Mouse (Mus musculus): Measurements from ENCODE around the gene Gper1. TPM values are rescaled to one million over a fixed set of nuclear protein-coding genes. Genes with fewer than 3 reads are reported as not detected.
A peak's percentile ranks its signal among the peaks of the same experiment; 100 is the strongest.

Gper1 gene
- polyA plus RNA-seq, 1 experiment, result 2.1 TPM

DNA sequence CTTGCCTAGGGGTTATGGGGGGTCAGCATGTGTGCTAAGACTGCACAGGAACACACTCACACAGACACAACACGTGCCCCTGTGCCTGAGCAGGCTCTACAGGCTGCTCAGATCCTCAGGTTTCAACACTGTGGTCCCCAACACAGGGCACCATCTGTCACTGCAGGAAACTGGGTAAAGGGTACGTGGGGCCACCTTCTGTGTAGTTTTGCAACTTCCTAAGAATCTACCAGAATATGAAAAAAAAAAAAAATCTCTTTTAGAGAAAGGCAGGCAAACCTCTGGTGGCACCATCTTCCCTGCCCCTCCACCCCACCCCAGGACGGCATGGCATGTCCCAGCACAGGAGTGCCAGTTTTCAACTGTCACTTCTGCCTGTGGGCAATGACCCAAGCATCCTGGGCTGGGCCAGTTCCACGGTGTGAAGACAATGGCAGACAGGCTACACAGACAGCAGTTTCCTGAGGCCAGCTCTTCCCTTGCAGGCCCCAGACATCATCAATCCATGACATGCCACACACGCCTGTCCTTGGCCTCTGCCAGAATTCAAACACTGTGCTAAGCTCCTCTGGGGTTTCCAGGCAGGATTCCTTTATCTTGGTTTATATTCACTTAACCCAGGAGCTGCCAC, 26.3 kb downstream of the Gper1 start:
- H3K27ac ChIP-seq (ENCODE audit: control insufficient read depth, insufficient read depth, low read length), result peak overlapping the region; percentile 64

GRCm38 (mm10) chr5:139449926-139450325, 27.0 kb downstream of the Gper1 start:
- TF ChIP-seq CTCF (IDR thresholded peaks at IDR 0.05; ENCODE audit: borderline replicate concordance, control insufficient read depth, extremely low read depth, insufficient read depth, low read length, poor library complexity), result no peak
- TF ChIP-seq POLR2A (IDR thresholded peaks at IDR 0.05; ENCODE audit: control insufficient read depth, extremely low read depth, insufficient read depth, low read length, poor library complexity), result no peak
- Histone ChIP-seq H3K27me3 (ENCODE audit: control insufficient read depth, insufficient read depth, low read length) (no peaks in the 10 kb centered on the region), H3K27ac (ENCODE audit: control insufficient read depth, insufficient read depth, low read length) (peak overlapping the region; percentile 64; the same call in 1 of the 2 replicates), H3K4me3 (ENCODE audit: control insufficient read depth, insufficient read depth, low read length) (no peak overlapping the region), H3K4me1 (replicated peaks; ENCODE audit: control insufficient read depth, insufficient read depth, low read length) (peaks cover 22% of the 10 kb centered on the region), H3K36me3 (ENCODE audit: control insufficient read depth, insufficient read depth, low read length) (no peaks in the 10 kb centered on the region)
- 41% methylated on average over 4 of the region's 4 CpGs for WGBS
- no peak for DNase-seq

More for the DNA sequence above, 26.3 kb downstream of the Gper1 start:
- H3K27me3 ChIP-seq (ENCODE audit: control insufficient read depth, insufficient read depth, low read length), result no peaks in the 10 kb centered on the region
- H3K4me3 ChIP-seq (ENCODE audit: control insufficient read depth, insufficient read depth, low read length), result no peak overlapping the region
- peaks cover 22% of the 10 kb centered on the region for H3K4me1 ChIP-seq (replicated peaks; ENCODE audit: control insufficient read depth, insufficient read depth, low read length)
- TF ChIP-seq POLR2A (IDR thresholded peaks at IDR 0.05; ENCODE audit: control insufficient read depth, extremely low read depth, insufficient read depth, low read length, poor library complexity) (no peak), CTCF (IDR thresholded peaks at IDR 0.05; ENCODE audit: borderline replicate concordance, control insufficient read depth, extremely low read depth, insufficient read depth, low read length, poor library complexity) (no peak)
- 16% methylated on average over 5 of the region's 5 CpGs for WGBS
- H3K36me3 ChIP-seq (ENCODE audit: control insufficient read depth, insufficient read depth, low read length), result no peaks in the 10 kb centered on the region
- peak; percentile 34 for DNase-seq

DNA sequence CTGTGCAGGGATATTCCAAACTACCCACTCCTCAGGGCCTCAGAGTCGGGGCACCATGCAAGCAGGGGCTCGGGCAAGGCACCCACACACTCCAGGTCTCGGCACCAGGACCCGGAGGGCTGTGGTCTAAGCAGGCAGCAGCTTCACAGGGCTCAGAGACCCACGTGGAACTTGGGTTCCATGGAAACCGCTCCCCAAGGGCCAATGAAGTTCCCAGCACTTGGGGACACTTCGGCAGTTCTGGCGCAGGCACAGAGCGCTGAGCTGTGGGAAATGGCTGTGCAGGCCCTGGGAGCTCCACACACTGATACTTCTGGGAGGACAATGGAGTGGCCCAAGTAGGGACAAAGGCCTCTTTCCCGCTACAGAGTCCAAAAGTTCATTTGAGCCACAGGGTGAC, 30.1 kb downstream of the Gper1 start:
- no peak overlapping the region for H3K27ac ChIP-seq (ENCODE audit: control insufficient read depth, insufficient read depth, low read length)
- H3K27me3 ChIP-seq (ENCODE audit: control insufficient read depth, insufficient read depth, low read length), result no peaks in the 10 kb centered on the region
- WGBS, result 88% methylated on average over 10 of the region's 10 CpGs
- no peak overlapping the region for H3K4me3 ChIP-seq (ENCODE audit: control insufficient read depth, insufficient read depth, low read length)
- no peaks in the 10 kb centered on the region for H3K36me3 ChIP-seq (ENCODE audit: control insufficient read depth, insufficient read depth, low read length)
- no peak for DNase-seq
- TF ChIP-seq CTCF (IDR thresholded peaks at IDR 0.05; ENCODE audit: borderline replicate concordance, control insufficient read depth, extremely low read depth, insufficient read depth, low read length, poor library complexity) (no peak), POLR2A (IDR thresholded peaks at IDR 0.05; ENCODE audit: control insufficient read depth, extremely low read depth, insufficient read depth, low read length, poor library complexity) (no peak)
- H3K4me1 ChIP-seq (replicated peaks; ENCODE audit: control insufficient read depth, insufficient read depth, low read length), result peaks cover 19% of the 10 kb centered on the region

DNA sequence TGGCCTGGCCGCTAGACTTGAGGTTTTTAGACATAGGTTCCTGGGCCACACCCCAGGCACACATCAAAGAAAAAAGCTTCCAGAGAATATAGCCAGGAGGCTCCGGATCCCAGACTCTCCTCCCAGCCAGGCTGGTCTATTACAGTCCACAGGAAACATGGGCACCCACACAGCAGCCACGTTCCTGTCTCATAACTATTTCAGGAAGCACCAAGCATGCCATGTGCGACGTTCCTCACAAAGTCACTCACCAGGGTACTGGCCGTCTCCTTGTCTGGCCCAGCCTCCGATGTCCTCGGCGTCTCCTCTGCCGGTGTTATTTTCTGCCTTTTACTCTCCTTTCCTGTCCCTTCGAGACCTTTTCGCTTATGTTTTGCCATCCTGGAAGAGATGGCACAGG, 32.2 kb downstream of the Gper1 start:
- H3K27me3 ChIP-seq (ENCODE audit: control insufficient read depth, insufficient read depth, low read length), result no peaks in the 10 kb centered on the region
- DNase-seq, result no peak
- H3K36me3 ChIP-seq (ENCODE audit: control insufficient read depth, insufficient read depth, low read length), result no peaks in the 10 kb centered on the region
- H3K27ac ChIP-seq (ENCODE audit: control insufficient read depth, insufficient read depth, low read length), result no peak overlapping the region
- no peak overlapping the region for H3K4me3 ChIP-seq (ENCODE audit: control insufficient read depth, insufficient read depth, low read length)
- WGBS, result 96% methylated on average over 12 of the region's 12 CpGs
- TF ChIP-seq POLR2A (IDR thresholded peaks at IDR 0.05; ENCODE audit: control insufficient read depth, extremely low read depth, insufficient read depth, low read length, poor library complexity) (no peak), CTCF (IDR thresholded peaks at IDR 0.05; ENCODE audit: borderline replicate concordance, control insufficient read depth, extremely low read depth, insufficient read depth, low read length, poor library complexity) (no peak)
- peaks cover 2% of the 10 kb centered on the region; the same call in 1 of the 2 replicates for H3K4me1 ChIP-seq (replicated peaks; ENCODE audit: control insufficient read depth, insufficient read depth, low read length)

GRCm38 (mm10) chr5:139457241-139457640, 34.3 kb downstream of the Gper1 start:
- no peak for DNase-seq

GRCm38 (mm10) chr5:139459938-139460337, 37.0 kb downstream of the Gper1 start:
- H3K36me3 ChIP-seq (ENCODE audit: control insufficient read depth, insufficient read depth, low read length), result no peaks in the 10 kb centered on the region
- 1% methylated on average over 10 of the region's 10 CpGs for WGBS
- no peaks in the 10 kb centered on the region for H3K27me3 ChIP-seq (ENCODE audit: control insufficient read depth, insufficient read depth, low read length)
- peak overlapping the region; percentile 45 for H3K4me3 ChIP-seq (ENCODE audit: control insufficient read depth, insufficient read depth, low read length)
- no peak overlapping the region for H3K27ac ChIP-seq (ENCODE audit: control insufficient read depth, insufficient read depth, low read length)
- no peak for DNase-seq
- TF ChIP-seq CTCF (IDR thresholded peaks at IDR 0.05; ENCODE audit: borderline replicate concordance, control insufficient read depth, extremely low read depth, insufficient read depth, low read length, poor library complexity) (no peak), POLR2A (IDR thresholded peaks at IDR 0.05; ENCODE audit: control insufficient read depth, extremely low read depth, insufficient read depth, low read length, poor library complexity) (no peak)
- H3K4me1 ChIP-seq (replicated peaks; ENCODE audit: control insufficient read depth, insufficient read depth, low read length), result peaks cover 3% of the 10 kb centered on the region; the same call in 1 of the 2 replicates

More at GRCm38 (mm10) chr5:139457241-139457640, 34.3 kb downstream of the Gper1 start:
- 84% methylated on average over 8 of the region's 8 CpGs for WGBS
- Histone ChIP-seq H3K4me3 (ENCODE audit: control insufficient read depth, insufficient read depth, low read length) (no peak overlapping the region), H3K27ac (ENCODE audit: control insufficient read depth, insufficient read depth, low read length) (no peak overlapping the region), H3K4me1 (replicated peaks; ENCODE audit: control insufficient read depth, insufficient read depth, low read length) (peaks cover 3% of the 10 kb centered on the region; the same call in 1 of the 2 replicates), H3K27me3 (ENCODE audit: control insufficient read depth, insufficient read depth, low read length) (no peaks in the 10 kb centered on the region), H3K36me3 (ENCODE audit: control insufficient read depth, insufficient read depth, low read length) (no peaks in the 10 kb centered on the region)
- TF ChIP-seq CTCF (IDR thresholded peaks at IDR 0.05; ENCODE audit: borderline replicate concordance, control insufficient read depth, extremely low read depth, insufficient read depth, low read length, poor library complexity) (no peak), POLR2A (IDR thresholded peaks at IDR 0.05; ENCODE audit: control insufficient read depth, extremely low read depth, insufficient read depth, low read length, poor library complexity) (no peak)
